Mouse (Mus musculus): ENCODE measurements around the gene Nrxn3.

GRCm38 (mm10) chr12:89072436-89072835 is 349.8 kb downstream of the Nrxn3 start:
- TF ChIP-seq POLR2A (IDR thresholded peaks at IDR 0.05; ENCODE audit: low read depth, low read length) (no peak), CTCF (IDR thresholded peaks at IDR 0.05; ENCODE audit: extremely low read depth, insufficient read length, insufficient replicate concordance, low read depth, low read length) (no peak)
